Mouse (Mus musculus): ENCODE data around the gene Syn3. TPM values are rescaled to one million over a fixed set of nuclear protein-coding genes. Genes with fewer than 3 reads are reported as not detected.
"Not testable (repeated sequence)": the region's sequence is repeated elsewhere in the genome, so short reads cannot be mapped to it uniquely, and the experiment has no call there.

Gene Syn3
- polyA plus RNA-seq, 1 experiment from 2014 or later: 7.9 TPM

DNA sequence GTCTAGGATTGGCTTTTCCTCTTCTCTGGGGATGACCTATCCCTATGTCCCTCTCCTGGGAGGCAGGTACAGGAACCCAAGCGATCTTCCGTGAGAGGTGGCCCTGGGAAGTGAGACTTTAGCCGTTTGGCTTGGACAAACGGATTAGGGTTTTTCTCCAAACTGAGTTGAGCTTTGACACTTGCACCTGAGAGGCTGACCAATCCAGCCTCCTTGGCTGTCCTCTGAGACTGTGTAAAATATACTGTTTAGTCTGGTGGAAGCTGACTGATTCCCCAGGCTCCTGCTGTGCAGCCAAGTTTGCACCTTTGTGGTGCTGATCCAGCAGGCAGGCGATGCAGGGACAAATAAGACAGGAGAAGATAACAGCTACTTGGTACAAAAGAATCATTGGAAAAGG, 364.4 kb downstream of the Syn3 start:
- Histone ChIP-seq H3K4me3 (no peak overlapping the region), H3K9ac (no peak overlapping the region), H3K36me3 (no peaks in the 10 kb centered on the region), H3K4me1 (no peaks in the 10 kb centered on the region), H3K27me3 (no peaks in the 10 kb centered on the region), H3K27ac (no peak overlapping the region), H3K9me3 (replicated peaks) (no peaks in the 10 kb centered on the region), H3K4me2 (replicated peaks) (no peak overlapping the region)
- no peak for ATAC-seq (ENCODE audit: low FRiP score)
- WGBS: 79% methylated on average over 5 of the region's 5 CpGs

- H3K36me3 ChIP-seq: no peaks in the 10 kb centered on the region
- no peak for ATAC-seq (ENCODE audit: low FRiP score)
- no peak overlapping the region for H3K27ac ChIP-seq
- H3K4me1 ChIP-seq: no peaks in the 10 kb centered on the region
- no peak overlapping the region for H3K4me2 ChIP-seq (replicated peaks)
- WGBS: 84% methylated on average over 10 of the region's 10 CpGs
- no peaks in the 10 kb centered on the region for H3K9me3 ChIP-seq (replicated peaks)
- no peaks in the 10 kb centered on the region for H3K27me3 ChIP-seq
- H3K9ac ChIP-seq: no peak overlapping the region
- H3K4me3 ChIP-seq: no peak overlapping the region
Measured at GRCm38 (mm10) chr10:86132420-86132956, 366.2 kb downstream of the Syn3 start.

- Histone ChIP-seq H3K9me3 (replicated peaks) (no peaks in the 10 kb centered on the region), H3K4me1 (no peaks in the 10 kb centered on the region), H3K27ac (no peak overlapping the region), H3K4me2 (replicated peaks) (no peak overlapping the region), H3K4me3 (no peak overlapping the region), H3K36me3 (no peaks in the 10 kb centered on the region), H3K27me3 (no peaks in the 10 kb centered on the region), H3K9ac (no peak overlapping the region)
- WGBS: 90% methylated on average over 6 of the region's 6 CpGs
- no peak for ATAC-seq (ENCODE audit: low FRiP score)
Measured at GRCm38 (mm10) chr10:86129046-86129445, 369.6 kb downstream of the Syn3 start.

- Histone ChIP-seq H3K4me1 (no peaks in the 10 kb centered on the region), H3K4me2 (replicated peaks) (no peak overlapping the region), H3K27me3 (no peaks in the 10 kb centered on the region), H3K9me3 (replicated peaks) (no peaks in the 10 kb centered on the region), H3K4me3 (no peak overlapping the region), H3K36me3 (no peaks in the 10 kb centered on the region), H3K27ac (no peak overlapping the region), H3K9ac (no peak overlapping the region)
- no peak for ATAC-seq (ENCODE audit: low FRiP score)
- WGBS: 86% methylated on average over 11 of the region's 11 CpGs
Measured at GRCm38 (mm10) chr10:86126478-86126877, 372.2 kb downstream of the Syn3 start.

- WGBS: 93% methylated on average over 2 of the region's 2 CpGs
- H3K27me3 ChIP-seq: no peaks in the 10 kb centered on the region
Measured at GRCm38 (mm10) chr10:86125421-86125820, 373.3 kb downstream of the Syn3 start.

GRCm38 (mm10) chr10:86124115-86124514, 374.6 kb downstream of the Syn3 start:
- H3K4me2 ChIP-seq (replicated peaks): no peak overlapping the region
- H3K4me3 ChIP-seq: no peak overlapping the region
- no peak for ATAC-seq (ENCODE audit: low FRiP score)
- H3K36me3 ChIP-seq: no peaks in the 10 kb centered on the region
- WGBS: 75% methylated on average over 4 of the region's 4 CpGs
- no peak overlapping the region for H3K27ac ChIP-seq
- no peaks in the 10 kb centered on the region for H3K9me3 ChIP-seq (replicated peaks)
- H3K27me3 ChIP-seq: no peaks in the 10 kb centered on the region
- H3K4me1 ChIP-seq: no peaks in the 10 kb centered on the region
- H3K9ac ChIP-seq: no peak overlapping the region

More at GRCm38 (mm10) chr10:86125421-86125820, 373.3 kb downstream of the Syn3 start:
- Histone ChIP-seq H3K27ac (no peak overlapping the region), H3K36me3 (no peaks in the 10 kb centered on the region), H3K4me2 (replicated peaks) (no peak overlapping the region), H3K4me3 (no peak overlapping the region), H3K4me1 (no peaks in the 10 kb centered on the region), H3K9me3 (replicated peaks) (no peaks in the 10 kb centered on the region), H3K9ac (no peak overlapping the region)
- no peak for ATAC-seq (ENCODE audit: low FRiP score)

DNA sequence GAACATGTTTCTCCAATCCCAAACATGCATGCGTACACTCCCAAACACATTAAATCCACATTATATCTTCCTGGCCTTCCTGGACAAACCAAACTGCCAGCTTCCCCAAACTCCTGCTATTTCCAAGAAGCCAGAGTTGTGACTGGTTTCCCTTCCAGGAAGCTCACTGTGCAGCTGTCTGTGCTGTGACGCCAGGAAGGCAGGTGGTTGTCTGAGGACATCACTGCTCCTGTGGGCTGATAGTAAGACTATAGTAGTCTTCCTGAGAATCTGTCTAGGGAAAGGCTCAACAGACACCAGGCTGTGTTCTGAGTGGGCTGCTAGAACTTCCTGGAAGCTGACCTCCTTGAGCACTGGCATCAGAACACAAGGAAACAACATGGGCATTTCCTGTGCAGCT, 375.5 kb downstream of the Syn3 start:
- Histone ChIP-seq H3K4me1 (no peaks in the 10 kb centered on the region), H3K4me2 (replicated peaks) (no peak overlapping the region), H3K36me3 (no peaks in the 10 kb centered on the region), H3K27ac (no peak overlapping the region), H3K9me3 (replicated peaks) (no peaks in the 10 kb centered on the region), H3K9ac (no peak overlapping the region), H3K27me3 (no peaks in the 10 kb centered on the region), H3K4me3 (no peak overlapping the region)
- WGBS: 84% methylated on average over 2 of the region's 2 CpGs
- no peak for ATAC-seq (ENCODE audit: low FRiP score)

DNA sequence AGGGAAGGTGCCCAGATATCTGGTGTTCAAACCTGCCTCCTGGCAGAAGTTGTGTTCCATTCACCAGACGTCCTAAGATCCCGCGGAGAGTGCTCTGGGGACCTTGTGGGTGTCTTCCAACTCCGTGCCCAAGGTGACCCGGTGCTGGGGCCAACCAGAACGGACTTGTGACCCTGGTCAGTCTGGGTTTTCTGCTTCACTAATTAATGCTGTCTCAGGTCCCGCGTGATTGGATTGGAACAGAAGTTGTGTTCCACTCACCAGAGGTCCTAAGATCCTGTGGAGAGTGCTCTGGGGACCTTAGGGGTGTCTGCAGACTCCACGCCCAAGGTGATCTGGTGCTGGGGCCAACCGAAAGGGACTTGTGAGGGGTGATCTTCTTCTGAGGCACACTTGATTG, 376.2 kb downstream of the Syn3 start:
- not testable (repeated sequence) for H3K36me3 ChIP-seq; ATAC-seq (ENCODE audit: low FRiP score)
- 93% methylated on average over 10 of the region's 10 CpGs for WGBS

DNA sequence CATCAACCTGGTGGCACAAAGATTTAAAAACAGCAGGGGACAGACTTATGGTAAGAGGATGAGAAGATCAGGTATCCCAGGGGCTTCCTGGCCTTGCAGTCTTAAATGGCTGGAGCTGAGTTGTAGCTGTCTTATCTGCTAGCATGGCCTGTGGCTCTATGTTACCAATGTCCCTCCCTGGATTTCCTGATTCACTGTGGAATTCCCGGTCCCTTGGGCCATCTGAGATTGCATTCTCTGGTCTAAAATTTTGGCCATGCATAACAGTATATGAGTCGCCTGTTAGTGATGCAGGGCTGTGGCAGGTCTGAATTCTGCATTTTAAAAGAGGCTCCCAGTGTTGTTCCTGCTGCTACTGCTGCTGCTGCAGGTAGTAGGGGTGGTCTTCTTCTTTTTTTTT, 382.4 kb downstream of the Syn3 start:
- Histone ChIP-seq H3K4me1 (no peaks in the 10 kb centered on the region), H3K36me3 (no peaks in the 10 kb centered on the region), H3K4me2 (replicated peaks) (no peak overlapping the region), H3K4me3 (no peak overlapping the region), H3K9me3 (replicated peaks) (no peaks in the 10 kb centered on the region), H3K9ac (no peak overlapping the region), H3K27ac (no peak overlapping the region), H3K27me3 (no peaks in the 10 kb centered on the region)
- WGBS: 64% methylated on average over 2 of the region's 2 CpGs
- no peak for ATAC-seq (ENCODE audit: low FRiP score)

More for the DNA sequence above, 376.2 kb downstream of the Syn3 start:
- not testable (repeated sequence) for H3K9ac ChIP-seq; H3K4me3 ChIP-seq; H3K9me3 ChIP-seq (replicated peaks); H3K4me1 ChIP-seq; H3K27ac ChIP-seq; H3K27me3 ChIP-seq; H3K4me2 ChIP-seq (replicated peaks)

GRCm38 (mm10) chr10:86114431-86114848, 384.3 kb downstream of the Syn3 start:
- Histone ChIP-seq H3K9ac (no peak overlapping the region), H3K9me3 (replicated peaks) (no peaks in the 10 kb centered on the region), H3K4me1 (no peaks in the 10 kb centered on the region), H3K27me3 (no peaks in the 10 kb centered on the region), H3K27ac (no peak overlapping the region), H3K36me3 (no peaks in the 10 kb centered on the region), H3K4me3 (no peak overlapping the region), H3K4me2 (replicated peaks) (no peak overlapping the region)
- WGBS: 31% methylated on average over 5 of the region's 5 CpGs
- ATAC-seq (ENCODE audit: low FRiP score): no peak

- Histone ChIP-seq H3K4me1 (peaks cover 4% of the 10 kb centered on the region), H3K27ac (no peak overlapping the region), H3K4me3 (no peak overlapping the region), H3K4me2 (replicated peaks) (no peak overlapping the region), H3K9ac (no peak overlapping the region), H3K36me3 (no peaks in the 10 kb centered on the region), H3K27me3 (no peaks in the 10 kb centered on the region), H3K9me3 (replicated peaks) (no peaks in the 10 kb centered on the region)
- no peak for ATAC-seq (ENCODE audit: low FRiP score)
- 88% methylated on average over 4 of the region's 4 CpGs for WGBS
Measured at GRCm38 (mm10) chr10:86108797-86109196, 389.9 kb downstream of the Syn3 start.

GRCm38 (mm10) chr10:86107681-86108080, 391.0 kb downstream of the Syn3 start:
- no peak for ATAC-seq (ENCODE audit: low FRiP score)
- Histone ChIP-seq H3K36me3 (no peaks in the 10 kb centered on the region), H3K4me1 (peaks cover 5% of the 10 kb centered on the region), H3K4me3 (no peak overlapping the region), H3K9me3 (replicated peaks) (no peaks in the 10 kb centered on the region), H3K9ac (no peak overlapping the region), H3K4me2 (replicated peaks) (no peak overlapping the region), H3K27me3 (no peaks in the 10 kb centered on the region), H3K27ac (no peak overlapping the region)
- 86% methylated on average over 4 of the region's 4 CpGs for WGBS

GRCm38 (mm10) chr10:86103976-86104375, 394.7 kb downstream of the Syn3 start:
- Histone ChIP-seq H3K4me2 (replicated peaks) (no peak overlapping the region), H3K9me3 (replicated peaks) (0 out of 2 replicates have a peak, but pooled peaks cover 2% of the 10 kb centered on the region), H3K4me1 (peaks cover 5% of the 10 kb centered on the region), H3K27me3 (no peaks in the 10 kb centered on the region), H3K9ac (no peak overlapping the region), H3K36me3 (no peaks in the 10 kb centered on the region), H3K4me3 (no peak overlapping the region), H3K27ac (no peak overlapping the region)
- no peak for ATAC-seq (ENCODE audit: low FRiP score)

All from hindbrain, embryonic 12.5 days (tissue).